Mouse (Mus musculus) kidney, postnatal 10 days (tissue): ENCODE results near the gene Stk33.
A peak's percentile ranks its signal among the peaks of the same experiment; 100 is the strongest.

ENCODE experiments used
- DNase-seq: peaks from one replicate; pipeline ENCODE4 v3.0.0; 2021; ENCODE audit warnings: mixed read lengths

The Stk33 gene

GRCm38 (mm10) chr7:109238724-109239123, 200.2 kb downstream of the Stk33 start:
- no peak for DNase-seq

DNA sequence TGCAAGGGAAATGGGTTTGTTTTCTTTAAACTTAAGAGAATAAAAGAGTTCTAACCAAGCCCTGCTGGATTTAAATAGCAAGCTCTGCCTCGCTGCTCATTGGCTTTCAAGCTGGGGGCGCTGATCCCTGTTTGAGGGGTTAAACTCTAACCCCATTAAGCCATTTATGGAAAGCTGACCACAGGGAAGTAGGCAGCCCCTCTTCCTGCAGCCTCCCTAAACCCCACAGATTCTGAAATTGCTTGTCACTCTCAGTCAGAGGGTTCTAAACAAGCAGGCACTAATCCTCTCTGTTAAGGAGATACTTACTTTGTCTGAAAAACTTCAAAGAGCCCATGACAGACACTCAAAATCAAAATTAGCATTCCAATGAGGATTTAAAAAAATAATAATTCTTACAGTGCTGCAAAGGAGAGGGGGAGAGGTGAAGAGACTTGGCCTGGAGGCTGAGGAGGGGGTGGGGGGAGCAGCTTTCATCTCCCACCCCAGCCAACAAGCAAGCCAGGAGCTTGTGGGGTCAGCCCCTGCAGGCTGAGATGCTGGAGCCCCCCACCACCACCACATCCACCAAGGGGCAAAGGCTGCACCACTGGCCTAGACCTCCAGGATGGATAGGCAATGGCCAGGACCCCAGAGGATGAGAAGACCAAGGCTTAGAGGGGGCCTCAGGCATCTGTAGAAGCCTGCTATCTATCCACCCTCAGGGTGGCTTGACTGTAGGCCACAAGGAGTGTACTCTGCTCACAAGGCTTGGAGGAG, 203.8 kb downstream of the Stk33 start:
- no peak for DNase-seq

DNA sequence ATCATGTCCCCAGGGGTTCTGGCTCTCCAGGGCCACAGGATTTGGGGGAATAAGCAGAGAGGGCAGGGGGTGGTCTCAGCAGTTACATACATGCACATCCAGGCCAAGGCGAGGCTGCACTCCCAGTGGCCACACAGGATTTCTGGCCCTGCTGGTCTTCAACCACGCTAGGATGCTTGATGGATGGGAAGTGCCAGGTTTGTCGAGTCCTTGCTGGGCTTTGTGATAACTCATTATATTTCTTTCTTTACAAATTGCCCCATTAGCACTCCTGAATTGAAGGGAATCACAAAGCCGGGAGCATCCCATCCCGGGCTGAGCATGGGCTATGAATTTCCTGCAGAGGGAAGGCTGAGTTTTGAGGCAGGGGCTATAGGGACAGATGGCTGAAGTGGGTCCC, 204.4 kb downstream of the Stk33 start:
- DNase-seq = no peak

DNA sequence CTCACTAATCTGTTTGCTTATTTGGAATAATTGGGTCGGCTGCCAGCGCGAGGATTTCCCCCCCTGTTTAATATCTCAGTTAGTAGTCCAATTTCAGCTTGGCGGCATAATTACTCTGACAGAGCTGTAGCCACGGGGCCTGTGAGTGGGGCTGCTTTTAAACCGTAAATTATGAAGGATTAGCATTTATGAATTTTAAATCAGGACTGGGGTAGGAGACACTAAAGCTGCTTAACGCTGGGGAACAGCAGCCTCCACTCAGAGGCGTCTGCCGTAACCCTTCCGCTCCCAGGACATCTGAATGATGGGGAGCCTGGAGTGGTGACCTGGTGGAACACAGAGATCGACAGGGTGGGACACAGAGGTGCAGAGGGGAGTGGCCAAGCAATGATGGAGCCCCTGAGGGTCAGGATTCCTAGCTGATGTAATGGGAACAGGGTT, 207.0 kb downstream of the Stk33 start:
- DNase-seq = no peak

- DNase-seq = no peak
Observed at GRCm38 (mm10) chr7:109231307-109231706, 207.6 kb downstream of the Stk33 start.

DNA sequence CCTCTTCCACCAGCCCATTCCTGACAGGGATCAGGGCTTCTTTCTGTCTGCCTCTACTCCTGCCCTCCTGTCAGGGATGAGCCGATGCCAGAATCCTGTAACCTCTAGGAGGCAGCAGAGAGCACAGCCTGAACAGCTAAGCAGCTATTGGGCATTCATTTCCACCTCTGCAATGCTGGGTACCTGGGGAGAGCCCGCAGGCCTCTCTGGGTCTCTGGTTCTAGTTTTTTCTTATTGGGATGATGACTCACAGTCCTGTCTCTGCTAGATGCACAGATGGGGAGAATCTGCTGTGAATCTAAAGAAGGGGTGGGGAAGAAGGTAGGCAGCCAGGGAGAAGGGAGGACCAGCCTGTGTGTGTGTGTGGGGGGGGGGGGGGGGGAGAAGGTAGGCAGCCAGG, 208.1 kb downstream of the Stk33 start:
- DNase-seq = peak; percentile 79
